Mouse (Mus musculus) stomach, postnatal 0 days (tissue): Measurements from ENCODE around the gene Gm10203. TPM values are rescaled to one million over a fixed set of nuclear protein-coding genes. Genes with fewer than 3 reads are reported as not detected.
A peak's percentile ranks its signal among the peaks of the same experiment; 100 is the strongest.

Source experiments
- ATAC-seq: fragments of 200-750 bp; cut with Nextera tagmentation; 2 replicates; pipeline ENCODE4 v1.8.0; 2017; ENCODE audit not compliant: low FRiP score, low TSS enrichment
- DNase-seq: peaks from one replicate; pipeline ENCODE4 v3.0.0-alpha.2; 2016; ENCODE audit warnings: low spot score
- H3K27ac ChIP-seq: fragments of 300-500 bp; sonication (generic); replicated peaks from 2 replicates; pipeline ENCODE4 v1.5.1; 2014; ENCODE audit warnings: mild to moderate bottlenecking, control low read depth
- H3K27me3 ChIP-seq: fragments of 300-500 bp; sonication (generic); 2 replicates; pipeline ENCODE4 v1.6.1; 2014; ENCODE audit warnings: low read length; ENCODE audit not compliant: control insufficient read depth, insufficient read depth
- H3K36me3 ChIP-seq: fragments of 300-500 bp; sonication (generic); 2 replicates; pipeline ENCODE4 v1.6.1; 2014; ENCODE audit warnings: low read length, mixed read lengths; ENCODE audit not compliant: control insufficient read depth, insufficient read depth
- H3K4me1 ChIP-seq: fragments of 300-500 bp; sonication (generic); replicated peaks from 2 replicates; pipeline ENCODE4 v1.6.1; 2014; ENCODE audit warnings: antibody characterized with exemption; ENCODE audit not compliant: control insufficient read depth, insufficient read depth
- H3K4me2 ChIP-seq: fragments of 300-500 bp; sonication (generic); replicated peaks from 2 replicates; pipeline ENCODE4 v1.6.1; 2014; ENCODE audit warnings: low read depth, mild to moderate bottlenecking, control low read depth, moderate library complexity
- H3K4me3 ChIP-seq: fragments of 300-500 bp; sonication (generic); 2 replicates; pipeline ENCODE4 v1.5.1; 2014; ENCODE audit warnings: low read depth, low read length, control low read depth
- H3K9ac ChIP-seq: fragments of 300-500 bp; sonication (generic); 2 replicates; pipeline ENCODE4 v1.6.1; 2014; ENCODE audit warnings: mild to moderate bottlenecking, low read length, control low read depth, mixed read lengths
- H3K9me3 ChIP-seq: fragments of 300-500 bp; sonication (generic); 2 replicates; pipeline ENCODE4 v1.6.1; 2016; ENCODE audit warnings: low read length; ENCODE audit not compliant: control insufficient read depth
- CTCF ChIP-seq: IDR thresholded peaks from 2 replicates; pipeline ENCODE4 v1.5.1; 2016; ENCODE audit warnings: antibody characterized with exemption, low read depth, mild to moderate bottlenecking, moderate library complexity
- EP300 ChIP-seq: optimal IDR thresholded peaks from 2 replicates; pipeline ENCODE3; 2016; ENCODE audit warnings: antibody characterized with exemption
- WGBS: fragments of 180-500 bp; shearing (Covaris S2); extraction: QIAGEN DNeasy Blood & Tissue Kit; methylation state at CpG from one replicate; pipeline ENCODE4 v1.1.7; 2014; 5-methylcytosine and 5-hydroxymethylcytosine counted together
- polyA plus RNA-seq: library from polyadenylated mRNA; unstranded; fragments of >200 nt; fragmentation: Nextera tagmentation; extraction: Ambion mirVana; gene quantifications from 2 replicates; pipeline ENCODE4 v1.2.1, GENCODE M21; 2015

Gm10203 gene
- polyA plus RNA-seq, 1 experiment from 2014 or later, result not detected

DNA sequence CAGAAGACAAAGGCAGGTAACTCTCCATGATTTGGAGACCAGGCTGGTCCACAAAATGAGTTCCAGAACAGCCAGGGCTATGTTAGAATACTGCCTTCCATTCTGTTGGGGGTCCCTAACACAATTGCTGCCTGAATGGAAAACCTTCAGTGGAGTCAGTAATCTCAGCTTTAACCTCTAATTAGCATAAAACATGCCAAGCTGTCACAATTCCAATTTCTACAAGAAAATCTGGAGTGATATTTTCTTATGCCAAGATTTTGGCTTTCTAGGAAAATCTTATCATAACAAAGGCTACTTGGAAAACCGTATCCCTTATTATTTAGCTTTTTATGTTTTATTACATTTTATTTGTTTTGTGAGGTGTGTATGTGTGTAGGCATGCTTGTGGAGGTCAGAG lies 26.5 kb upstream of the Gm10203 start:
- TF ChIP-seq CTCF (no peak), EP300 (no peak)
- Histone ChIP-seq H3K4me3 (no peak overlapping the region), H3K27me3 (no peaks in the 10 kb centered on the region), H3K9ac (no peak overlapping the region), H3K27ac (no peak overlapping the region), H3K4me1 (no peaks in the 10 kb centered on the region), H3K4me2 (no peak overlapping the region), H3K36me3 (no peaks in the 10 kb centered on the region), H3K9me3 (no peaks in the 10 kb centered on the region)
- 50% methylated on average over 1 of the region's 1 CpGs for WGBS
- DNase-seq, result no peak
- ATAC-seq, result no peak

DNA sequence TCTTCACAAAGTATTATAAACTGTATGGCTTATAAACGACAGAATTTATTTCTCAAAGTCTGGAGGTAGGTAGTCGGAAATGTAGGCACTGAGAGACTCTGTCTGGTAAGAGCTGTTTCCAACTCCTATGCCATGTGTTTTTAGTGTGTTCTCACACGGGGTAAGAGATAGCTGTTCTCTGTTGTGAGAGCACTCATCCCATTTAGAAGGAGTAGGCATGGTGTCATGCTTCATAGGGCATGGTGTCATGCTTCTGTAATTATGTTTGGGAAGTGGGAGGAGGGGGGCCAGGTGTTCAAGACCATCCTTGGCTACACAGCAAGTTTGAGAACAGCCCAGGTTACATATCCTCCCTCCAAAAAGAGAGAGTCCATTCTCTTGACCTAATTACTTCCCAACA lies 22.4 kb upstream of the Gm10203 start:
- no peak for DNase-seq
- TF ChIP-seq EP300 (no peak), CTCF (no peak)
- Histone ChIP-seq H3K36me3 (no peaks in the 10 kb centered on the region), H3K9me3 (no peaks in the 10 kb centered on the region), H3K9ac (no peak overlapping the region), H3K4me1 (no peaks in the 10 kb centered on the region), H3K27me3 (no peaks in the 10 kb centered on the region), H3K27ac (no peak overlapping the region), H3K4me3 (no peak overlapping the region), H3K4me2 (no peak overlapping the region)
- WGBS, result 68% methylated on average over 3 of the region's 3 CpGs
- ATAC-seq, result no peak

DNA sequence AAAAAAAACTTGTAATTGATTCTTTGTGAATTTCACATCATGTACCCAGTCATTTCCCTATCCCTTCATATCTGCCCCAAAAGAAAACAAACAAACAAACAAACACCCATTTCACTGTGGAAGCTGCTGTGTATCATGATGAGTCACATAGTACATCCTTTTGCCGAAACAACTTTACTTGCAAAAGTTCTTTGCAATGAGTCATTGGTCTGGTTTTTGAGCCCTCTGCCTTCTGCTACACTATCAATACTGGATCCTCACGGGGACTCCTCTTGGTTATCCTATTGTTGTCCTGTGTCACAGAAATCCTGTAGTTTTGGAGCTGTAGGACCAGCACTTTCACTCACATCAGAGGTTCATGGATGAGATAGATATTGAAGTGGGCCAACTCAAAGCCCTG lies 21.1 kb upstream of the Gm10203 start:
- Histone ChIP-seq H3K4me3 (no peak overlapping the region), H3K4me2 (no peak overlapping the region), H3K9ac (no peak overlapping the region), H3K27ac (no peak overlapping the region), H3K9me3 (no peaks in the 10 kb centered on the region), H3K27me3 (no peaks in the 10 kb centered on the region), H3K36me3 (no peaks in the 10 kb centered on the region), H3K4me1 (no peaks in the 10 kb centered on the region)
- ATAC-seq (no peak), DNase-seq (no peak)
- TF ChIP-seq CTCF, result no peak
- no peak for TF ChIP-seq EP300
- WGBS, result 84% methylated on average over 2 of the region's 2 CpGs

DNA sequence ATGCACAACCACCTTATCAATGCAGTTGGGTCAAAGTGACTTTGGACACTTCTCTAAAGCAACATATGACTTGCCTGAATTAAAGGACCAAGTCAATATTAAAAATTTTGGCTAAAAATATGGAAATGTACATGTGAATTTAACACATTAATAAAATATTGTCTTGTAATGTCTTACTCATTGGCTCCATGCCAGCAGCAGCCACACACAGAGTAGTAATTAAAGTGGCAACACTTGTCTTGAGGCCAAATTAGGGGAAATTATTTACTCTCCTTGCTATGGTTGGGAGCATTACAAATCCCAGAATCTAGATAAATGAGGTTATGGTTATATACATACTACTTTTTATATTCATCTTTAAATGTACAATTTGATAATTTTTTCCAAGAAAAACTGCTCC lies 13.0 kb upstream of the Gm10203 start:
- no peak overlapping the region for H3K4me3 ChIP-seq
- no peak for TF ChIP-seq CTCF
- no peak overlapping the region for H3K27ac ChIP-seq
- no peaks in the 10 kb centered on the region for H3K36me3 ChIP-seq
- H3K4me2 ChIP-seq, result no peak overlapping the region
- H3K4me1 ChIP-seq, result no peaks in the 10 kb centered on the region
- H3K27me3 ChIP-seq, result no peaks in the 10 kb centered on the region
- ATAC-seq (no peak), DNase-seq (no peak)
- H3K9me3 ChIP-seq, result no peaks in the 10 kb centered on the region
- no peak overlapping the region for H3K9ac ChIP-seq

DNA sequence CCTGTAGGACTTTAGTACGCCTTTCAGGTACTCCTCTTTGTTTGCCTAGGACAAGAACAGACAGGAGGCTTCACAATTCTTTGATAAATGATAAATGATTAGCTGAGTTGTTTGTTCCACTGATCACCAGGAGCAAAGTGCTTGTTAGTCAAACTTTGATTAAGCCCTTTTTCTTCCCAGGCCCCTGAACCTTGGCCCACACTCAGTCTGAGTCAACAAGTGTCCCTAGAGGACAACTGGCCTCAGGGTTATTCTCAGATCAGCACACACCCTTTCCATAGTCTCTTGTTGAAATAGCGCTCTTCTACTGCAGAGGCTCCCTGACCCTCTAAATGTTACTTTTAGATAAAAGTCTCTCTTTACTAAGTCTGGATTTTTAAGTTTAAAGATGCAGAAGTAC lies 11.0 kb upstream of the Gm10203 start:
- WGBS, result 35% methylated on average over 2 of the region's 2 CpGs

DNA sequence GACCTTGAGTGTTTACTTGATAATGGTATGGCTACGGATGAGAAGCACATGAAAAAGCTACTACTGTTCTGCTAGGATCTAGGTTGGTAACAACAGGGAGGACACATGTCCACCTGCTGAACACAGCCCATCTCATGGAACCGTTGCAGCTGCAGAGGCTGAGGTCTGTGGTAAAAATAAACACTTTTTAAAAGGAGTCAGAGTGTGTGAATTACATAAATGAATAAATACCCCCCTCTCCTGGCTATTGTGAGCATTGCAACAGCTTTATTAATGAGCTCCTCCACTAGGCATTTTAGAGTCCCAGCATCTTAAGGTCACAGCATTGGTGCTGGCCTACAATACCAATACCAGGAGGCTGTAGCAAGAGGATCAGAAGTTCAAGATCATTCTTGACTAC lies 10.1 kb upstream of the Gm10203 start:
- peak; percentile 32 for DNase-seq
- 14% methylated on average over 2 of the region's 2 CpGs for WGBS
- Histone ChIP-seq H3K4me2 (no peak overlapping the region), H3K27me3 (no peaks in the 10 kb centered on the region), H3K4me3 (no peak overlapping the region), H3K9ac (no peak overlapping the region), H3K36me3 (no peaks in the 10 kb centered on the region), H3K27ac (no peak overlapping the region), H3K9me3 (no peaks in the 10 kb centered on the region), H3K4me1 (no peaks in the 10 kb centered on the region)
- TF ChIP-seq CTCF (peak; percentile 85), EP300 (no peak)
- ATAC-seq, result peak; percentile 61

More for the DNA sequence above, 11.0 kb upstream of the Gm10203 start:
- Histone ChIP-seq H3K27ac (no peak overlapping the region), H3K4me2 (no peak overlapping the region), H3K9me3 (no peaks in the 10 kb centered on the region), H3K36me3 (no peaks in the 10 kb centered on the region), H3K4me1 (no peaks in the 10 kb centered on the region), H3K9ac (no peak overlapping the region), H3K4me3 (no peak overlapping the region), H3K27me3 (no peaks in the 10 kb centered on the region)
- ATAC-seq (peak; percentile 86), DNase-seq (peak; percentile 46)
- TF ChIP-seq CTCF, result no peak
- no peak for TF ChIP-seq EP300

DNA sequence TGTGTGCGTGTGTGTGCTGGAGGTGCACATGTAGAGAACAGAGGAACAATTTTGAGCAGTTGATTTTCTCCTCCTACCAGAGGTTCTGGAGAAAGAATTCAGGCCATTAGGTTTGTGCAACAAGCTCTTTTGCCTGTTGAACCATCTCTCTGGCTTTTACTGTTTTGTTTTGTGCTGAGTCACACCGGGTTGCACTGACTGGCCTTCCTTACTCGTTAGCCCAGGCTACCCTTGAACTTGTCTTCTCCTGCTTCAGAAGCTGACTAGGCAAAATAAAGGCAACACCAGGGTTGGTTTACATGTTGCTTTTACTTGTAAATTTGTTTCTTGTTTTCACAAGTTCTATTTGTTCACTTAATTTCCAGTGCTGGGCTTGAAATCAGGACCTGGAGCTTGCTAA lies 6.9 kb upstream of the Gm10203 start:
- no peaks in the 10 kb centered on the region for H3K36me3 ChIP-seq
- no peaks in the 10 kb centered on the region for H3K27me3 ChIP-seq
- DNase-seq, result no peak
- no peak for TF ChIP-seq EP300
- no peak for TF ChIP-seq CTCF
- no peak overlapping the region for H3K27ac ChIP-seq
- H3K4me1 ChIP-seq, result no peaks in the 10 kb centered on the region
- H3K4me3 ChIP-seq, result no peak overlapping the region
- no peak for ATAC-seq
- WGBS, result 79% methylated on average over 3 of the region's 3 CpGs
- H3K4me2 ChIP-seq, result no peak overlapping the region
- no peaks in the 10 kb centered on the region for H3K9me3 ChIP-seq
- H3K9ac ChIP-seq, result no peak overlapping the region
